Mouse (Mus musculus) liver, embryonic 11.5 days (tissue): ENCODE data around the gene Fbxl19. TPM values are rescaled to one million over a fixed set of nuclear protein-coding genes. Genes with fewer than 3 reads are reported as not detected.

Source experiments
- ATAC-seq: fragments of 200-750 bp; cut with Nextera tagmentation; replicated peaks from 2 replicates; pipeline ENCODE4 v1.8.0; 2017; ENCODE audit warnings: moderate number of reproducible peaks, mild to moderate bottlenecking, moderate TSS enrichment, moderate library complexity; ENCODE audit not compliant: low FRiP score
- DNase-seq: peaks from one replicate; pipeline ENCODE4 v3.0.0-alpha.2; 2017; ENCODE audit warnings: low spot score
- H3K27ac ChIP-seq: fragments of 300-500 bp; sonication (generic); 2 replicates; pipeline ENCODE4 v1.5.1; 2014; ENCODE audit warnings: mild to moderate bottlenecking, low read depth, low read length, control low read depth
- H3K27me3 ChIP-seq: fragments of 300-500 bp; sonication (generic); replicated peaks from 2 replicates; pipeline ENCODE4 v1.6.1; 2014; ENCODE audit warnings: low read length, mixed read lengths; ENCODE audit not compliant: control insufficient read depth, insufficient read depth
- H3K36me3 ChIP-seq: fragments of 300-500 bp; sonication (generic); 2 replicates; pipeline ENCODE4 v1.6.1; 2014; ENCODE audit warnings: mild to moderate bottlenecking, low read length, moderate library complexity, mixed read lengths; ENCODE audit not compliant: control insufficient read depth, insufficient read depth
- H3K4me1 ChIP-seq: fragments of 300-500 bp; sonication (generic); replicated peaks from 2 replicates; pipeline ENCODE4 v1.6.1; 2014; ENCODE audit warnings: low read length, mixed read lengths; ENCODE audit not compliant: control insufficient read depth, insufficient read depth
- H3K4me2 ChIP-seq: fragments of 300-500 bp; sonication (generic); 2 replicates; pipeline ENCODE4 v1.6.1; 2014; ENCODE audit warnings: mild to moderate bottlenecking, control low read depth, moderate library complexity
- H3K4me3 ChIP-seq: fragments of 300-500 bp; sonication (generic); 2 replicates; pipeline ENCODE4 v1.5.1; 2014; ENCODE audit warnings: low read depth, low read length, control low read depth
- H3K9ac ChIP-seq: fragments of 300-500 bp; sonication (generic); 2 replicates; pipeline ENCODE4 v1.6.1; 2014; ENCODE audit warnings: low read depth, low read length, control low read depth
- H3K9me3 ChIP-seq: fragments of 300-500 bp; sonication (generic); 2 replicates; pipeline ENCODE4 v1.6.1; 2016; ENCODE audit warnings: low read length, inconsistent platforms, mixed read lengths; ENCODE audit not compliant: control insufficient read depth
- WGBS: fragments of 180-500 bp; shearing (Covaris S2); extraction: QIAGEN DNeasy Blood & Tissue Kit; methylation state at CpG from one replicate; pipeline ENCODE4 v1.1.7; 2014; 5-methylcytosine and 5-hydroxymethylcytosine counted together
- polyA plus RNA-seq: library from polyadenylated mRNA; unstranded; fragments of >200 nt; fragmentation: Nextera tagmentation; extraction: Ambion mirVana; gene quantifications from 2 replicates; pipeline ENCODE4 v1.2.1, GENCODE M21; 2014

Gene Fbxl19
- polyA plus RNA-seq, 1 experiment from 2014 or later, result 3.7 TPM

DNA sequence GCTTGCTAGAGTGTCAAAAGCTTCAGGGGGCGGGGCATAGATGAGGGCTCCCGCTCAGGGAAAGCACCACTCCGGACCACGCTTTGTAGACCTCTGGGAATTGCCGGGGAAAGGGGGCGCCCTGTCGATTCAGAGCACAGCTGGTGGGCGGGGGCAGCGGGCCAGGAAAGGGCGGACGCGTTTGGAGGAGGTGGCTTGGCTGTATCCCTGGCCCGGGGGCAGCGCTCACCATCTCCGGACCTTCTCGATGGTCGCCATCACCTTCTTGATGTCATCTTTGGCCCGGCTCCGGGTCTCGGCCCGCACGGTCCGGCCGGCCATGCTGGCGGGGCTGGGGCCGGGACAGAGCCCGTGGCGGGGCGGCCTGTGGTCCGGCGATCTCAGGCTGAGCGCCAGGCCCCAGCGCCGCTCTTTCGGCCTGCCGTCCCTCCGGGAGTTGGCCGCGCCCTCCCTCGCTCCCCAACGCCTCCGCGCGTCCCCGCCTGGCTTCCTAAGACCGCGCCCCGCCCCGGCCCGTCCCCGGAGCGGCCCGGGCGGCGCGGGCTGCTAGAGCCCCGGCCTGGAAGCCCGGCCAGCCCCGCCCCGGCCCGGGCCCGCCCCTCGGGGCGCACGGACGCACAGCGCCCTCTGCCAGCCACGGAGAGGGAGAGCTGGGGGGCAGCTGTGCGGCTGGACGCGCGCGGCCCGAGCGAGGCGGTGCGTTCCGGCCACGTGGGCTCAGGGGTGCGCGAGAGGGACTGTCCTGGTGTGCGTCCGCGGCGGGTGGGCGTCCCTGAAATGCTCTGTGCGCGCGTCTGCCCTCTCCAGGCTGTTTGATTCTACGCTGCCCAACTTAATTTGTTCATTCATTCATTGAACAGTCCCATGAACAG, 35.9 kb upstream of the Fbxl19 start, which contains the start of gene Bcl7c:
TSS of gene Bcl7c (minus strand) at position 727 of the 872 bp plus-strand sequence.
- Histone ChIP-seq H3K9me3 (no peaks in the 10 kb centered on the region), H3K4me2 (peak within 1 kb of the TSS; percentile 83), H3K36me3 (peaks cover 2% of the 10 kb centered on the region; the same call in 1 of the 2 replicates), H3K27ac (peak within 1 kb of the TSS; percentile 91), H3K9ac (peak within 1 kb of the TSS; percentile 77), H3K27me3 (no peaks in the 10 kb centered on the region), H3K4me3 (peak within 1 kb of the TSS; percentile 71), H3K4me1 (peaks cover 21% of the 10 kb centered on the region)
- ATAC-seq (peak; percentile 88), DNase-seq (peak; percentile 93)
- WGBS, result under 1% methylated on average over 84 of the region's 90 CpGs

- WGBS, result 76% methylated on average over 5 of the region's 5 CpGs
- Histone ChIP-seq H3K27ac (peak overlapping the region; percentile 91; the same call in 1 of the 2 replicates), H3K27me3 (no peaks in the 10 kb centered on the region), H3K9me3 (no peaks in the 10 kb centered on the region), H3K4me3 (peak overlapping the region; percentile 71), H3K4me1 (peaks cover 21% of the 10 kb centered on the region), H3K36me3 (peaks cover 2% of the 10 kb centered on the region; the same call in 1 of the 2 replicates), H3K4me2 (peak overlapping the region; percentile 83), H3K9ac (peak overlapping the region; percentile 77)
- no peak for DNase-seq
- no peak for ATAC-seq
Measured at GRCm38 (mm10) chr7:127709261-127709979, 34.9 kb upstream of the Fbxl19 start.

GRCm38 (mm10) chr7:127711031-127711430, 33.3 kb upstream of the Fbxl19 start:
- H3K36me3 ChIP-seq, result no peaks in the 10 kb centered on the region; the same call in 1 of the 2 replicates
- 83% methylated on average over 3 of the region's 3 CpGs for WGBS
- H3K4me2 ChIP-seq, result no peak overlapping the region
- no peaks in the 10 kb centered on the region for H3K27me3 ChIP-seq
- H3K4me3 ChIP-seq, result no peak overlapping the region
- H3K27ac ChIP-seq, result no peak overlapping the region
- H3K4me1 ChIP-seq, result peaks cover 21% of the 10 kb centered on the region
- H3K9ac ChIP-seq, result no peak overlapping the region
- ATAC-seq (no peak), DNase-seq (no peak)
- H3K9me3 ChIP-seq, result no peaks in the 10 kb centered on the region

DNA sequence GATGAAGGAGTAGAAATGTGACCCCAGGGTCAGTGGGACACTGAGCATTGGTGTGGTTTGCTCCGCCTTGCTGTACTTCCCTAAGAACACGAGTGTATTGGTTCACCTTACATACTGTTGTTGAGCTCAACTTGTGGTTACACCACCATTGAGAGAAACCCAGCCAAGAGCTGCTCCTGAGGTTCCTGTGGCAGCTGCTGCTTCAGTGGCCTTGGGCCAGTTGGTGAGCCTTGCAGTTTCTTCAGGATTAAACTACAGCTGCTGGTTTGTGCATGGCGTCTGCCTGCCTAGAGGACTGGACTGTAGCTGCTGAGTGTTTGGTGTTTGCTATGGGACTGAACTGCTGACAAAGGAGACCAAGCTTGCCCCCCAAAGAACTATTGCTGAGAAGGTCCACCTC, 32.9 kb upstream of the Fbxl19 start:
- 61% methylated on average over 3 of the region's 3 CpGs for WGBS
- no peak overlapping the region for H3K27ac ChIP-seq
- no peak for ATAC-seq

DNA sequence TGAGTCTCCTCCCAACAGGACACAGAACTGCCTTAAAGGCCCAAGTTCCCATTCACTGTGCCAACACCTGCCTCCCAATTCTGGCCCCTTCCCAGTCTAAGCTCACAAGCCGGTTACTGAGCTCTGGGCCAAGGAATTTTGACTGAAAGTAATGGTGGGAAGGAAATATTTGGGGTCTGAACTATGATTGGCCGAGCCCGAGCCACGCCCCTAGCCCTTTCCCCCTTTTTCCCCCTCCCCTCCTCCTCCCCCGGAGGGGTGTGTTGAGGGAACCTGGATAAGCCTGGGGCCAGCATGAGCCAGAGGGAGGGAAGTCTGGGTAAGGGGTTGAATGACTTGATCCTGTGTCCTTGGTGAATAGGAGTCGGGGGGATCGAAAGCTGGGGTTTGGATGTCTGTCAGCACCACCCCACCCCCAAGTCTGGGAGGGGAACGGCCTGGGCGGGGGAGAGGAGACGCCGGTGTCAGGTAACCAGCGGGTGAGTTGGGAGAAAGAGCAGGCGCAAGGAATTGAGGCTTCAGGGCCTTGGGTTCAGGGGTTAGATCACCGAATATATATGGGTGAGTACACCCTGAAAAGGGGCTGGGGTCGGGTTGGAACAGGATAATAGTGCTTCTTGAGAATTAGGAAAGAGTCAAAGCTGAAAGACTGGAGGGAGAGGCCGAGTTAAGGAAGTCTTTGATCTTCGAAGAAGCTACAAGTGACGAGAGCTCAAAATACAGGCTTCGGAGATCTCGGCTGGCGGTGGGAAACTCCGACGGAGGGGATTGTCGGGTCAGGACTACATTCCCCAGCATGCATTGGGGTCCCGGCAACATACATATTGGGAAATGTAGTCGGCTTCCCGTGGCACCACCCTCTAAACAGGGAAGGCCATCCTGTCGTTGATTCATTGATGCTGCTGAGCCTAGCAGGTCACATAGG, 31.6 kb upstream of the Fbxl19 start, which contains the start of gene Ctf1:
TSS of gene Ctf1 (plus strand) at position 276 of the 925 bp plus-strand sequence.
- H3K36me3 ChIP-seq, result no peaks in the 10 kb centered on the region
- no peaks in the 10 kb centered on the region for H3K27me3 ChIP-seq
- ATAC-seq (peak; percentile 34), DNase-seq (peak; percentile 76)
- WGBS, result 3% methylated on average over 28 of the region's 28 CpGs
- H3K27ac ChIP-seq, result peak within 1 kb of the TSS; percentile 74
- no peaks in the 10 kb centered on the region for H3K9me3 ChIP-seq
- H3K9ac ChIP-seq, result peak within 1 kb of the TSS; percentile 53
- H3K4me2 ChIP-seq, result peak within 1 kb of the TSS; percentile 78
- peak within 1 kb of the TSS; percentile 41 for H3K4me3 ChIP-seq
- peaks cover 27% of the 10 kb centered on the region for H3K4me1 ChIP-seq

More for the DNA sequence above, 32.9 kb upstream of the Fbxl19 start:
- DNase-seq, result no peak
- Histone ChIP-seq H3K9ac (no peak overlapping the region), H3K27me3 (no peaks in the 10 kb centered on the region), H3K36me3 (no peaks in the 10 kb centered on the region; the same call in 1 of the 2 replicates), H3K4me2 (no peak overlapping the region), H3K9me3 (no peaks in the 10 kb centered on the region), H3K4me1 (peaks cover 21% of the 10 kb centered on the region), H3K4me3 (no peak overlapping the region)

- no peak overlapping the region for H3K4me3 ChIP-seq
- no peak for ATAC-seq
- H3K27ac ChIP-seq, result no peak overlapping the region
- peaks cover 21% of the 10 kb centered on the region for H3K4me1 ChIP-seq
- no peaks in the 10 kb centered on the region for H3K27me3 ChIP-seq
- WGBS, result 80% methylated on average over 4 of the region's 4 CpGs
- no peak overlapping the region for H3K4me2 ChIP-seq
- H3K9me3 ChIP-seq, result no peaks in the 10 kb centered on the region
- H3K36me3 ChIP-seq, result no peaks in the 10 kb centered on the region
- no peak for DNase-seq
- H3K9ac ChIP-seq, result no peak overlapping the region
Measured at GRCm38 (mm10) chr7:127714816-127715215, 29.5 kb upstream of the Fbxl19 start.

DNA sequence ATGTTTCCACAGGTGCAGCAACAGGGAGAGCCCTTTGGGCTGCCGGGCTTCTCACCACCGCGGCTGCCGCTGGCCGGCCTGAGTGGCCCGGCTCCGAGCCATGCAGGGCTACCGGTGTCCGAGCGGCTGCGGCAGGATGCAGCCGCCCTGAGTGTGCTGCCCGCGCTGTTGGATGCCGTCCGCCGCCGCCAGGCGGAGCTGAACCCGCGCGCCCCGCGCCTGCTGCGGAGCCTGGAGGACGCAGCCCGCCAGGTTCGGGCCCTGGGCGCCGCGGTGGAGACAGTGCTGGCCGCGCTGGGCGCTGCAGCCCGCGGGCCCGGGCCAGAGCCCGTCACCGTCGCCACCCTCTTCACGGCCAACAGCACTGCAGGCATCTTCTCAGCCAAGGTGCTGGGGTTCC, 27.4 kb upstream of the Fbxl19 start:
- Histone ChIP-seq H3K27ac (no peak overlapping the region), H3K27me3 (no peaks in the 10 kb centered on the region), H3K36me3 (no peaks in the 10 kb centered on the region), H3K9ac (peak overlapping the region; percentile 65), H3K4me1 (peaks cover 19% of the 10 kb centered on the region), H3K4me3 (peak overlapping the region; percentile 50), H3K4me2 (peak overlapping the region; percentile 90), H3K9me3 (no peaks in the 10 kb centered on the region)
- peak; percentile 74 for DNase-seq
- 2% methylated on average over 41 of the region's 41 CpGs for WGBS
- peak; percentile 68 for ATAC-seq

DNA sequence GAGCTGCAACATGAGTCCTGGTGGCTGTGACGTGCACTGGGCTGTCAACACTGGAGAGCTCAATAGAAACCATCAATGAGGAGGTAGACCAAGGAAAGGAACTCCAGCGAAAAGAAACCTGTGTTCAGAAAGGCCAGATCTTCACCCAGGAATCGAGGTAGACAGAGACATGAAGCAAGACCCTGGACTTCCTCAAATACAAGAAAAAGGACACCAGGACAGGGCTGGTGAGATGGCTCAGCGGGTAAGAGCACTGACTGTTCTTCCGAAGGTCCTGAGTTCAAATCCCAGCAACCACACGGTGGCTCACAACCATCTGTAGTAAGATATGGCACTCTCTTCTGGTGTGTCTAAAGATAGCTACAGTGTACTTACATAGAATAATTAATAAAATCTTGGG, 26.0 kb upstream of the Fbxl19 start:
- H3K4me2 ChIP-seq, result no peak overlapping the region
- ATAC-seq (no peak), DNase-seq (no peak)
- H3K4me1 ChIP-seq, result peaks cover 10% of the 10 kb centered on the region
- no peaks in the 10 kb centered on the region for H3K36me3 ChIP-seq
- 72% methylated on average over 6 of the region's 6 CpGs for WGBS
- no peak overlapping the region for H3K27ac ChIP-seq
- H3K9ac ChIP-seq, result no peak overlapping the region
- H3K4me3 ChIP-seq, result no peak overlapping the region
- H3K27me3 ChIP-seq, result no peaks in the 10 kb centered on the region
- H3K9me3 ChIP-seq, result no peaks in the 10 kb centered on the region
